Mouse (Mus musculus): ENCODE data around the gene Pole3. TPM values are rescaled to one million over a fixed set of nuclear protein-coding genes. Genes with fewer than 3 reads are reported as not detected.

Pole3 gene
- 18.5 to 21.5 TPM (median 20.9 TPM) in 4 replicates for total RNA-seq (2023)

DNA sequence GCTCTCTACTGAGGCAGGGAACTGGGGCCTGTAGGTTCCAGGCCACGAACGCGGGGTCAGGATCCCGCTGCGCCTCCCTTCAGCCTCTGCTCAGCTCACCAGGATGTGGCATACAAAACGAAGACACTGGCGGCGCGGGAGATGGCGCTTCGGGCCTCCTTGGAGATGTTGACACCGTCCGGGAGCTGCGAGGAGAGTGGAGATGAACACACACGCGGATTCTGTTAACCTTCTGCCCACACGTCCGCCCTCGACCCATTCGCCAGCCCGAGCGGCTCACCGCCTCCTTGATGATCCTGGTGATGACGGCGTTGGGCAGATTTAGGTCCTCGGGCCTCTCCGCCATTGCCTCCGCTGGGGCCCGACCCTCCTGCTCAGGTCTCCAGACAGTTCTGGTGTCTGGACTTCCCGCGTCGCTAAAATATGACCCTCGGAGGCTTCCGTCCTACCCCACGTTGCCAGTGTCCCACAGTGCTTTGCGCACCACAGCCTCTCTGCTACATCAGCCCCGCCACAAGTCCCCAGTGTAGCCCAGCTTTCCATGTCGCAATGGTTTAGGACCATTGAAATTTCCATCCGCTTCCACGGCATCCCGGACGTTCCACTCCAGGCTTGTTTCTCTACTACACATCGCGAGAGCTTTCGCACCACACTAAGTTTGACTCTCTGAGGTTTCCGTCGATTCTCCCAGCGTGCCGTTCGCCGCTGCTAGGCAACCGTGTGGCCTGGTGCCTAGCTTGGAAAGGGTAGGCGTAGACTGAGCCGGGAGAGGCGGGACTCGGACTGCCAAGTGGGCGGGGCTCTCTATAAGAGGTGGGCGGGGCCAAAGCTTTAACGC lies at the start of gene Pole3, which contains the start of gene 4933430I17Rik:
Gene Pole3, minus strand, starts transcription at position 418 of the 838 bp plus-strand sequence.
Gene 4933430I17Rik, plus strand, starts transcription at position 719 of the 838 bp plus-strand sequence.

GRCm38 (mm10) chr4:62559797-62560329 lies 35.0 kb upstream of the Pole3 start, which contains the start of gene Rgs3:
Gene Rgs3, plus strand, starts transcription at chr4:62559847.

DNA sequence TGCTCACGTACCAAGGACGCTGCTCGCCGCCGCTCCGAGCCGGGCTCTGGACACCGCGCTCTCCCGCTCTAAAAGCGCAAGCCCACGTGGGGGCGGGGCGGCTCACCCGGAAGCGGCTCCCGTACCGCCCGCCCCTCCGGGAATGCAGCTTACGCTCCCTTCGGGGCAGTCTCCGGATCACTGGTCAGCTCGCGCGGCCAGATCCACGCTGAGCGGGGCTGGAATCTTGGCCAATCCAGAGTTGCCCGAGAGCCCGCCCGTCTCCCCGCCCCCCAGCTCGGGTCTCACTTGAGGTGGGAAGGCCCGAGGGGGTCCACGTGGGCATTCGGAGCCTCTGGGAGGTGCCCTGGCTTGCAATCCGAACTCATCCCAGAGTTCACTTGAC lies 5.0 kb downstream of the Pole3 start, which contains the start of gene Alad:
Gene Alad, minus strand, starts transcription at position 70 of the 385 bp plus-strand sequence.

GRCm38 (mm10) chr4:62503374-62503970 lies 21.4 kb downstream of the Pole3 start, which contains the start of gene Hdhd3:
Gene Hdhd3, minus strand, starts transcription at chr4:62503467.

GRCm38 (mm10) chr4:62479937-62480708 lies 44.7 kb downstream of the Pole3 start, which contains the start of gene Bspry:
Gene Bspry, plus strand, starts transcription at chr4:62480053.

Other genes with a start within 250 kb of the Pole3 start
- 102 to 109 TPM (median 105 TPM) in 4 replicates for gene Fkbp15, start 164.5 kb downstream of the Pole3 start, total RNA-seq (2023)
- gene Slc31a1, start 164.3 kb downstream of the Pole3 start, total RNA-seq (2023) = 12.8 to 14.7 TPM (median 13.9 TPM) in 4 replicates
- 48.4 to 56.4 TPM (median 48.7 TPM) in 4 replicates for gene Cdc26, start 116.4 kb downstream of the Pole3 start, total RNA-seq (2023)
- 24.8 to 28.4 TPM (median 25.4 TPM) in 4 replicates for gene Prpf4, start 116.3 kb downstream of the Pole3 start, total RNA-seq (2023)
- not detected in 4 replicates for gene Rnf183, start 89.8 kb downstream of the Pole3 start, total RNA-seq (2023)
- not detected in 4 replicates for gene Wdr31, start 54.2 kb downstream of the Pole3 start, total RNA-seq (2023)
- 9.1 to 11.5 TPM (median 10.5 TPM) in 4 replicates for gene Bspry, start 45.0 kb downstream of the Pole3 start, total RNA-seq (2023)
- 0.49 to 0.98 TPM (median 0.83 TPM) in 3 of 4 replicates, not detected in the other for gene Hdhd3, start 21.6 kb downstream of the Pole3 start, total RNA-seq (2023)
- gene Alad, start 5.2 kb downstream of the Pole3 start, total RNA-seq (2023) = 16.5 to 24.8 TPM (median 19.7 TPM) in 4 replicates
- 0.32 to 1.2 TPM (median 0.84 TPM) in 4 replicates for gene 4933430I17Rik, start 301 bp upstream of the Pole3 start, total RNA-seq (2023)
- 30.4 to 40.4 TPM (median 35.8 TPM) in 4 replicates for gene Rgs3, start 34.8 kb upstream of the Pole3 start, total RNA-seq (2023)

Measured in B cell, adult 62 days (primary cell).